Mouse (Mus musculus) 3T3-L1 (cell line): ENCODE data around the gene Jazf1.

Experiments
- DNase-seq: peaks from one replicate; pipeline ENCODE4 v3.0.0-alpha.2; 2015; ENCODE audit warnings: low read depth, low spot score

Gene Jazf1

DNA sequence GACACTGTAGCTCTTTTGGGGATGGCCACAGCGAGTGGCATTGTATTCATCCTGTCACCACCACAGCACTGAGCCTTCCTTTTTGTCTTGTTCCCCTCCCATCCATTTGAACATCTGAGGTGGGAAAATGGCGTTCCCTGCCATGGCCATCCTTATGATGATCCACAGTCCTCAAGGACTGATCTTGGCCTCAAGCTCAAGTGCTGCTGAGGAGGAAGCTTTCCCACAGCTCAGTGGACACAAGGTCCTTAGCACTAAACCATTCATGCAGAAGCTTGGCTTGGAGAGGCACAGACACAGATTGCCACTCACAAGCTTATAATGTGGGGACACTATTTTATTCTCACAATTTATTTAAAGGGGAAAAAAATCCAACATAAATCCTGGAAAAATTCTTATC, 58.1 kb downstream of the Jazf1 start:
- DNase-seq: no peak

DNA sequence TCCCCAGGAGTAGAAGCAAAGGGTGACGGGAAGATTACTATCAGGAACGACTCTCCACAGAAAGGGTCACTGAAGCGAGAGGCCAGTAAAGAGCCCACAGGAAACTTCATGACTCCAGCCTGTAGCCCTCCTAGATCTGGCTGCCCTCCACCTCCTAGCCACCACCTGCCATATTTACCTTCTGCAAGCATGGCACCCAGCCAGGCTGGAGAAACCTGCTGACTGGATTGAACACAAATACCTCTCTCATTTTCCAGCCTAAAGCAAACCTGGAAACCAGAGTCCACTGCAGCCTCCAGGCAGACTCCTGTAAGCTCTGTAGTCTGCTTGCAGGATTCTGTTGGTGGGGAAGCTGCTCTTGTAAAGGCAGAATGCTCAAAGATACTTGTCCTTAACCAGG, 62.4 kb downstream of the Jazf1 start:
- no peak for DNase-seq

DNA sequence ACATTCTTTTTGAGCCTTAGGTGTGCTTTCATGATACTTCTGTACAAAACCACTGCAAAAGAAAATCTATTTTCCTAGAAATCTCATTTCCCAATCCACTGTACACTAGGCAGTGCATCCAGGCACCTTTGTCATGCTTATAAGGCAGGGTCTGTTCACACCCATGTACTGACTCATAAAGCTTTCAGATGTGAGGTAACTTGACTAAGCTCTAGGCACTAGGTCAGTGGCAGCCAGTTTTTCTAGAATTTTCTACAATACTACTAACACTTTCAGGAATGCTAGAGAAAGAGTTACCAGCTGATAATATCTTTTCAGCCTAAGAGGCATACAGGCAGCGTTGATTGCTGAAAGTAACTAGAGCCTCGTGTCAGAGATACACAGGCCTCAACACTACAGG, 62.9 kb downstream of the Jazf1 start:
- DNase-seq: no peak

- no peak for DNase-seq
These were observed 77.6 kb downstream of the Jazf1 start for GRCm38 (mm10) chr6:52990816-52991215.

DNA sequence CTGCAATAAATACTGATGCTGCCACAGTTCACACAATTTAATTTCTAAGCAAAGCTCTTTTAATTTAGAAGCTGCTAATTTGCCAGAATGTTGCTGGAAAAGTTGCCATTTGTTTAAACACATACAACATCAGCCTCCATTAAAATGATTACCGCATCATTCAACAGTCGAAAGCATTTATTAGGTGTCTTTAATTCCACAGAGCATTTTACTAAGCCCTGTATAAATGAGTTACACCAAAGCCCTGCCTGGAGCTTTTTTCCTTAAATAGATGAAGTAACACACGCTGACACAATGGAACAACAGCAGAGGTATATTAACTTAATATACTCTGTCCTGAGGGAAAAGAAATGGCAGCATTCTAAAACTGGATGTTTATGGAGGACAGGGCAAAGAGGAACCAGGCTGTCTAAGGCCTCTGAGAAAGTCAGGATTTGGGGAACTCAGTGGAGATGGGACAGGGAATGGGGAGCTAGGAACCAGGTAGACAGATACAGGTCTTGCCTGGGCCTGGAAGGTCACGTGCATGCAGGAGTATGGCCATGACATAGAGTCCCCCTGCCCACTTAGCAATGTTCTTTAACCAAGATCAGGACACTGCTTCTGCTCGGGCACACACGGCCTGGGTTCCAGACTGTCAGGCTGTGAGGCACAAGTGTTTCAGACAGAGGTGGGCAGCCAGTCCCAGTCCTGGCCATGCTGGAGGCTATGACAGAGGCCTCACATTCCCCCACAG, 80.4 kb downstream of the Jazf1 start:
- no peak for DNase-seq

GRCm38 (mm10) chr6:52987391-52987790, 81.0 kb downstream of the Jazf1 start:
- DNase-seq: peak; percentile 76

DNA sequence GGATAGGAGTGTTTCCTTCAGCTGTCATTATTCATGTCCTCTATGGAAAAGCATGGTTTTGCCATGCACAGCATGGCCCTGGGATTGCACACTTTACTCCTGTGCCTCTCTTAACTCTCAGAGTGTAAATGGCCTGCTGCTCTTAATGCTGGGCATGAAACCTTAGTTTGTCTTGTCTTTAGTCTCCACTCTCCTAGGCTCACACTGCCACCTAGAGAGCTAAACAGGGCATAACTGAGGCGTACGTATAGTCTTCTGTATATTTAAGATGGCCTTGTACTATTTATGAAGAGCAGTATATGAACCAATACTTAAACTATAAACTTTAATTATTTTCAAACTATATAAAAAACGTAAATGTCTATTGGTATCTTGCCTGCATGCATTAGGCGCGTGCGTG, 86.3 kb downstream of the Jazf1 start:
- no peak for DNase-seq

GRCm38 (mm10) chr6:52979503-52979902, 88.9 kb downstream of the Jazf1 start:
- no peak for DNase-seq

DNA sequence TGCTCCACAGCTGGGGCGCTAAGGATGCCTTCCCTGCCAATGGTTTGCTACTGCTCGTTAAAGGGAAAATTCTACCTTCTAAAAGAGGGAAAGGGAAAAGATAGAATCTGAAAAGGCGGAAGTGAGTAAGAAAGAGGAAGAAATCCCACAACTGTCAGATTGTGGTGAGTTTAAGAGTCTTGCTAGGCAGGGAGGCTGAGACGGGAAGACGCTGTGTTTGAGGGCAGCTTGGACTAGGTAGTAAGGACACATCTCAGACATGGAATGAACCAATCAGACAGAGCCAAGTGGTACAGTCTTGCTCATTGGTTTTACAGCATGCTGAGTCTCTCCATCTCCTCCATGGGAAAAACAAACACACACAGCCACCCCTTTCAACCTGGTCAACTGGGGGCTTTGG, 95.1 kb downstream of the Jazf1 start:
- DNase-seq: no peak

DNA sequence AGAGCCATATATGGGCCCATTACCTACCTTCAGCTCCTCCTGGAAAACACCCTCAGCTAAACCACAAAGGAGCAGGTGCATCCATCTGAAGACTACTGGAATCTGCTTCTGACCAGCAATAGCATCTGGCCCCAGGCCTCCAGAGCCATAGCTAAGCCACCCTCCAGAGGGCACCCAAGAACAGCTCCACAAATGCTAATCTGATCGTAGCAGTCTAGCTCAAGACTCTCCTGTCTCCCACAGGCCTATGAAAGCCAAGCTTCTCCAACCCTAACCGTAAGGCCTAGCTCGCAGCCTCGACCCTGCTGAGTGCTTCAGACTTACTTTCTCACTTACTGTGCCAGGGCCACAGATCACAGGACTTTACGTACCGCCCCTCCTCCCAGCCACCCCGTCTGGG, 96.3 kb downstream of the Jazf1 start:
- DNase-seq: no peak

- peak; percentile 74 for DNase-seq
These were observed 98.6 kb downstream of the Jazf1 start for GRCm38 (mm10) chr6:52969717-52970261.

DNA sequence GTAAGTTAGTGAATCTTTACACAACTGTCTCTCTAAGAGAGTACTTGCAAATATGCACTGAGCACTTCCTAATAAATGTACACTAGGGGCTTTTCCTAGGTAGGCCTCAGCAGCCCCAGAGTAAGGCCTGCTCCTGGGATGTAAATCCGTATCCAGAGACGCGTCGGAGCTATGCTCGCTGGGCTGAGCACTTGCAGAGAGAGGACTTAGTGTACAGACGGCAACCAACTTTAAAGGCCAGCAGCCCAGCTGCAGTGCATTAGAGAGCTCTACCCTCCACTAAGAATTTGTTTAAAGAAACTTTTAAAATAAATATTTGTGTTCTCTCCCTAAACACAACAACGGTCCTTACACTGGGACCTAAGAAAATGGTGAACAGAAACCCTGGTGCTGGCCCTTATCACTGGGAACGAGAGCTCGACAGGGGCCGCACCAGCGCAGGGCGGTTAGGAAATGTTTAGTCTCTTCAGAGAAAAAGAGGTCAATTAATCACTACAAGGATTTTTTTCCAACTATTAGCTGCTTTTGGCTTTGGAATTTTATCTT, 100.0 kb downstream of the Jazf1 start:
- no peak for DNase-seq

DNA sequence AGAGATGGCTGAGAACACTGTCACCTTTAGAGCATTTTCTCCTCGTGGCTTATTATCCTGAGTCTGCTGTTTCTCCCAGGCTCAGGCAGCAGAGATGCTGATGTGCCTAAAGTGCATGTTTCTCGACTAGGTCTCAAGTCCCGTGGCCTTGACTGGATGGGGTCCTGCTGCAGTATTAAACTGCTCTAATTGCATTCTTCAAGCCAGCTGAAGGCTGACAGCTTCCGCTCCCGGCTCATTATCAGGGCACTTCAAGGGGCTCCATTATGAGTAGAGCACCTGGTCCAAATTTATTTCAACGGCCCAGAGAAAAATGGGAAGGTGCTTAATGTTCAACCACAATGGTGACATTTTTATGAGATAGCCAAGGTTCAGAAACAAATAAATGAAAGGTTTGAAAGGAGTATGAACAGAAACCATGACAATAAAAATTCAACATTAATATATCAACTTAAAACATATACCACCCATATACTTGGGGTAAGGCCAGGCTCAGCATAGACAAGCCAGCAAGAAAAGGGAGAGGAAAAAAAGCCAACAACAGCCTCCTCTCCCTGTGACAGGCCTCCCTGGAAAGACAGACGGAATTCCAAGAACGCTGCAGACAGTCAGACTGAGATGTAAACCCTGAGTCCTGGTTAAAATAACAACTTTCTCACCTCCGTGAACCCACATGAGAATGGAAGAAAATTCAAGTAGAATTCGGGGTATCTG, 100.7 kb downstream of the Jazf1 start:
- DNase-seq: no peak

GRCm38 (mm10) chr6:52966001-52966400, 102.4 kb downstream of the Jazf1 start:
- DNase-seq: no peak

DNA sequence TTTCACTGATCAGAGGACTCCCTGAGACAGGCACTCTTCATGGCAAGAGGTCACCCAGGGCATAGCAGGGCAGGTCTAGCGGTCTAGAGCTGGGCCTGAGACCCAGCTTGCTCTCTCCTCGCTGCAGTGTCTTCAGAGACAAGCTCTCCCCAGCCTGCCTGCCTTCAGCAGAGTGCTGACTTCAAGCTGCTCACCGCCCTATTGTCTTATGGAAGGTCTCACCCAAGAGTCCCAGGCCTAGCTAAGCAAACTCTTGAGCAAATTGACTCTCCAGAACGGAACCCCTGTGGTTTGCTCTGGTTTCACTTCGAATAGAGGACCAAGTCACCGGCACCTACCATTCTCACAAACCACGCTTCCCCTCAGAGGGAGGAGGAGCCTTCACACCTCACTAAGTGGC, 103.1 kb downstream of the Jazf1 start:
- no peak for DNase-seq

GRCm38 (mm10) chr6:52963840-52964690, 104.4 kb downstream of the Jazf1 start:
- DNase-seq: no peak

GRCm38 (mm10) chr6:52963430-52963732, 105.0 kb downstream of the Jazf1 start:
- no peak for DNase-seq

- no peak for DNase-seq
These were observed 105.6 kb downstream of the Jazf1 start for GRCm38 (mm10) chr6:52962600-52963429.

DNA sequence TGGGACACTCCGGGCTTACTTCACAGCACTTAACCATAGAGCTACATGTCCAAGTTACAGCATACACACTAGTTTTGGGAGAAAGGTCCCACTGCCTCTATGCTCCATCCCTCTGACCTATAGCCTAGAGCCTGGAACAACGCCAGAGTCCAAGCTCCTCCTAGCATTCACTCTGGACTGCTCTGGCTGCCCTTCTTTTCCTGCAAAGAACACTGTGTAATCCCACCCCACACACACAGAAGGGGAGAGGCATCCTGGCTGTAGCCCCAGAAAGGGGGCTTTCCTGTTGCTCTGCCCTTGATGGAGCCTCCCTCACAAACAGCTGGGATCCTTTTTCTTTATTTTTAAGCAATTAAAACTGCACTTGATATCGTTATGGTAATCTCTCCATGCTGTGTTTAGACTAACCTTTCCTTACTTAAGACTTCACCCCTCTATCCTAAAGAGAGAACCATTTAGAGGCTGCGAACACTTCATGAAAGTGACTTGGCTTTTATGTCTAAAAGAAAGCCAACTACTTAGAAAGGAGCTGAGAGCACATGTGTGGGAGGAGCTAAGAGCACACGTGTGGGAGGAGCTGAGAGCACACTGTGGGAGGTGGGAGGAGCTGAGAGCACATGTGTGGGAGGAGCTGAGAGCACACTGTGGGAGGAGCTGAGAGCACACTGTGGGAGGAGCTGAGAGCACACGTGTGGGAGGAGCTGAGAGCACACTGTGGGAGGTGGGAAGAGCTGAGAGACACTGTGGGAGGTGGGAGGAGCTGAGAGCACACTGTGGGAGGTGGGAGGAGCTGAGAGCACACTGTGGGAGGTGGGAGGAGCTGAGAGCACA, 106.6 kb downstream of the Jazf1 start:
- no peak for DNase-seq

DNA sequence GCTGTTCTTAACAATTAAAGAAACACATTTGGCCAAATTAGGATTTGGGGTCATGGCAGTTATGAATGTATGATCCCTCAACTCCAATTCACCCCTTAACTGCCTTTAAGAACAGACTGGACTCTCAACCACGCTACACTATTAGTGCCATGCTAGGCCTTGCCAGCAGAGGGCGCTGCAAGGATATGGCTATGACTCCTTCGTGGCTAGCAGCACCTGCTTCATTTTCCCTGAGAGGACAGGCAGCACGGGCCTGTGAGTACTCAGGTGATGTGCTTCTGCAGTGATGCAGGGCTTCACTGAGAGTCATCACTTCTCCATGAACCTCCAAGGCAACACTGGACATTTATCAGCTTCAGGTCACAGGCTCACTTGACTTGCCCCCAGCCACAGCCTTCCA, 110.7 kb downstream of the Jazf1 start:
- DNase-seq: peak; percentile 47
